Mouse (Mus musculus) kidney, adult 2 months (tissue): ENCODE data around the gene Mrpl55. TPM values are rescaled to one million over a fixed set of nuclear protein-coding genes. Genes with fewer than 3 reads are reported as not detected.

Experiments
- DNase-seq: peaks from one replicate; pipeline ENCODE4 v3.0.0; 2021
- H3K27ac ChIP-seq: fragments of 200-500 bp; 2 replicates; pipeline ENCODE4 v1.5.1; 2012; ENCODE audit warnings: low read depth, low read length, control low read depth, inconsistent platforms; ENCODE audit not compliant: insufficient read depth
- H3K27me3 ChIP-seq: fragments of 200-500 bp; replicated peaks from 2 replicates; pipeline ENCODE4 v1.6.1; 2012; ENCODE audit warnings: mild to moderate bottlenecking, moderate library complexity, low read length, inconsistent platforms; ENCODE audit not compliant: control insufficient read depth, insufficient read depth
- H3K36me3 ChIP-seq: fragments of 200-500 bp; 2 replicates; pipeline ENCODE4 v1.6.1; 2012; ENCODE audit warnings: mild to moderate bottlenecking, moderate library complexity, low read length, inconsistent platforms; ENCODE audit not compliant: control insufficient read depth, insufficient read depth
- H3K4me1 ChIP-seq: fragments of 200-500 bp; 2 replicates; pipeline ENCODE4 v1.6.1; 2011; ENCODE audit warnings: low read length; ENCODE audit not compliant: control insufficient read depth, insufficient read depth
- H3K4me3 ChIP-seq: fragments of 200-500 bp; 2 replicates; pipeline ENCODE4 v1.5.1; 2011; ENCODE audit warnings: mild to moderate bottlenecking, low read depth, low read length, control low read depth; ENCODE audit not compliant: insufficient read depth
- CTCF ChIP-seq: fragments of 200-500 bp; conservative IDR thresholded peaks from 2 replicates; pipeline ENCODE4 v1.5.1; 2011; ENCODE audit warnings: low read depth, mild to moderate bottlenecking, control low read depth, low read length, moderate library complexity, mixed read lengths; ENCODE audit not compliant: insufficient read depth, insufficient read length
- POLR2A ChIP-seq: fragments of 200-500 bp; IDR thresholded peaks from one replicate; pipeline ENCODE4 v1.6.1; 2011; ENCODE audit warnings: low read depth, low read length, control low read depth
- WGBS: fragments of 180-500 bp; shearing (Covaris S2); methylation state at CpG from one replicate; pipeline ENCODE4 v1.1.7; 2018; 5-methylcytosine and 5-hydroxymethylcytosine counted together
- polyA plus RNA-seq: library from polyadenylated mRNA; depleted of rRNA; stranded (reverse); fragments of >200 nt; gene quantifications from 2 replicates; pipeline ENCODE4 v1.2.3, GENCODE M21; 2012; rRNA removed

Mrpl55 gene
- 56.3 and 58.2 TPM in 2 replicates for polyA plus RNA-seq

DNA sequence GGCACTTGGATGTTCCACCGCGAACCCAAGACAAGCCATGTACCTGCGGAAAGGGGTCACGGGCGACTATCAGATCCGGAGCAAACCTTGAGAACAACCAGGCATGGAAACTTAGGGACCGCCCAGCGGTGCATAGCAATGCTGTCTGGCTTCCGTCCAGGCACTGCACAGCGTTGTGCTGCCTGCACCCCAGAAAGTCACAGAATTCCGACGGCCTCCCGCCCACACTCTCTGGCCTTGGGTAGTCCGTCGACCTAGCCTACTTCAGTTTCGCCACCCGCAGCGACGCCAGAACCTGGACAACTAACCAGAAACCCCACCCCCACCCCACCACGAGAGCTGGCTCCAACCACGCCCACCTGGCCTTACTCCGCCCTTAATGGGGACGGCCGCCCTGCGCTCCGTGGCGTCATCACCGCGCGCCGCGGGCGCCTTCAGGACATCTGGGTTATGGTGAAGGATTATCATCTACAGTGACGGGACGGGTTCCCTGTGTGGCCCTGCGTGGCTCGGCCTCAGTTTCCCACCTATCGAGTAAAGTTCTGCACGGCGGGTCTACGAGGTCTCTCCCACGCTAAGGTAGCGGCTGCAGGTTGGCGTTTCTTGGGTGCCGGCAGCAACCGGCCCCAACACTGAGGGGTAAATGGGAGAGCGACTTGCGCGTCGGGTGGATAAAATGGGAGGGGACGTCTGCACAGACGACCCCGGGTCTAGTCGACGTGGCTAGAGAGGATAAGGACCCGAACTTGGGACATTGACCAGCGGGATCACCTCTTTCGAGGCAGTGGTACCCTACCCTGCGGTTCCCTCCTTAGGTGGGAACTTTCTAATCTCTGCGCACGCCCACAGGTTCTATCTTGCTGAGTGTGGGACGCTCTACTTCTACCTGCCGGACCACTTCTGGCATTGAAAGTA, at the start of gene Mrpl55:
Mrpl55 (plus strand) TSS at position 406 of the 915 bp plus-strand sequence.
- DNase-seq: peak; percentile 96
- TF ChIP-seq CTCF (no peak), POLR2A (peak; percentile 5)
- under 1% methylated on average over 63 of the region's 63 CpGs for WGBS
- Histone ChIP-seq H3K27ac (peak within 1 kb of the TSS; percentile 81), H3K4me1 (no peaks in the 10 kb centered on the region; the same call in 1 of the 2 replicates), H3K4me3 (peak within 1 kb of the TSS; percentile 80), H3K36me3 (no peaks in the 10 kb centered on the region), H3K27me3 (no peaks in the 10 kb centered on the region)

DNA sequence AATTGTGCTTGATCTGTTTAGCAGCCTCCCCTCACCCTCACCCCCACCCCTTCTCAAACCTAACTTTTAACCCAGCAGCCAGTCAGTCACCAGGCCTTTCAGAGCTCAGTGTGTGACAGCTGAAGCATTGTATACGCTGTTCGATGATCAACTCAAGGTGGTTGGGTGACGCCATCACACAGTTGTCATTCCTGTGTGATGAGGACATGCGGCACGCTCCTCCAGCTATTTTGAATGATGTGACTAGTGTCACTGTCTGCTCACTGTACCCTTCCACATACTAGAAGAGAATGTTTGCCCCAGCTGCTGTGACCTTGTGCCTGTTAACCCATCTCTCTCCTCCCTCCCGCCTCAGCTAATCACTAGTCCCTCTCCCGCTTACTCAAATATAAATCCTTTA, 48.1 kb upstream of the Mrpl55 start:
- no peak for DNase-seq
- 82% methylated on average over 7 of the region's 7 CpGs for WGBS
- H3K4me1 ChIP-seq: no peaks in the 10 kb centered on the region
- no peak for TF ChIP-seq POLR2A
- TF ChIP-seq CTCF: no peak
- no peaks in the 10 kb centered on the region for H3K36me3 ChIP-seq
- no peak overlapping the region for H3K27ac ChIP-seq
- no peak overlapping the region for H3K4me3 ChIP-seq
- no peaks in the 10 kb centered on the region for H3K27me3 ChIP-seq

DNA sequence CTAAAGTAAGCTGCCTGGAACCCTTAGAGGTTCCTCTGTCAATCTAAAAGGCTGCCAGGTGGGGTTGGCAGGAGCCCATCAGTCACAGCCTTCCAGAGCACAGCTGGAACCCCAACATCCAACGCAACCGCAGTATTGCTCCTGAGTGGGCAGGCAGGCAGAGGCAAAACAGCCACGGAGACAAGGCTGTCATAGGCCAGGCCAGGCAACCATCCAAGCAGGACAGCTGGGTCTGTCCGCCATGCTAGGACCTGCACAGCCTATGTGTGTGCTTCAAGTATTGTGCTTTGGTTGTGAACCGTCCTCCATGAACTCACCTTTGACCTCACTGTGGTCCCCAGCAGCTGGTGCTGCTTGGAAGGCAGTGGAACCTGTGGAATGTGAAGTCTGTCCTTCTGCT, 46.4 kb upstream of the Mrpl55 start:
- 84% methylated on average over 5 of the region's 5 CpGs for WGBS
- H3K4me1 ChIP-seq: no peaks in the 10 kb centered on the region

DNA sequence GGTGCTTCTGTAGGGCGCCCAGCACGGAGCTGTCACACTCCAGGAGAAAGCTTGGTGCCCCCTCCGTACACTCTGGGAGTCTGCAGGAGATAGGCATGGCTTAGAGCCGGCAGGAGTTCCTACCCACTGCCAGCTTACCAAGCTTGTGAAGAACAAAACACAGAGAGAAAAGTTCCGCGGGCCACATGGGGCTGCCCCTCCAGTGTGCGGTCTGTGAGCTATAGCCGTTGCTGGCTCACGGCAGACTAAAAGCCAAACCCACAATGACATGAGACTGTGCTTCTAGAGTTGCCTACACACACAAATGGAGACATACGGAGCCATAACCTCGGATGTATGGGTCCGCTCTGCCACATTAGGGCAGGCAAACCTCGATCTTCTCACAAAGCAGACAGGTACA, 43.2 kb upstream of the Mrpl55 start:
- no peaks in the 10 kb centered on the region for H3K36me3 ChIP-seq
- no peaks in the 10 kb centered on the region for H3K27me3 ChIP-seq
- peaks cover 5% of the 10 kb centered on the region; the same call in 1 of the 2 replicates for H3K4me1 ChIP-seq
- TF ChIP-seq POLR2A (no peak), CTCF (no peak)
- 94% methylated on average over 13 of the region's 13 CpGs for WGBS
- DNase-seq: no peak
- no peak overlapping the region for H3K4me3 ChIP-seq
- no peak overlapping the region for H3K27ac ChIP-seq

More for the DNA sequence above, 46.4 kb upstream of the Mrpl55 start:
- Histone ChIP-seq H3K4me3 (no peak overlapping the region), H3K27ac (no peak overlapping the region), H3K36me3 (no peaks in the 10 kb centered on the region), H3K27me3 (no peaks in the 10 kb centered on the region)
- DNase-seq: no peak
- TF ChIP-seq CTCF (no peak), POLR2A (no peak)

DNA sequence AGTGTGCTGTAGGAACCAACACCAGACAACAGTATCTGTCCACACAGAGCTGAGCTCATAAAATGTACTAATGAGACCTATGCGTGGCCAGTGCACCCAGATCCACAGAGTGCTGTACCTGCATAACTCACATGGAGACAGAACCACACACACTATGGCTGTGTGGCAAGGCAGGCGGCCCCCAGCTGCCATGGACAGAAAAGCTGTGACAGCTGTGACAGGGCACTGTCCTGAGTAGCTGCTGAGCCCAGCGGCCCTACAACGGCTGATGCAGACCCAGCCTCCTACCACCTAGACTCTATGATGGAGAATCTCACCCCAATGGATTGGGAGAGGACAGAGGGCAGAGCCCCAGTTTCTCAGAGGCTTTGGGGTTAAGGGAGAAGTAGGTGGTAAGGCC, 42.7 kb upstream of the Mrpl55 start:
- Histone ChIP-seq H3K4me3 (no peak overlapping the region), H3K36me3 (no peaks in the 10 kb centered on the region), H3K27ac (no peak overlapping the region), H3K4me1 (peaks cover 5% of the 10 kb centered on the region; the same call in 1 of the 2 replicates), H3K27me3 (no peaks in the 10 kb centered on the region)
- TF ChIP-seq POLR2A: no peak
- TF ChIP-seq CTCF: no peak
- 94% methylated on average over 4 of the region's 4 CpGs for WGBS
- DNase-seq: no peak

DNA sequence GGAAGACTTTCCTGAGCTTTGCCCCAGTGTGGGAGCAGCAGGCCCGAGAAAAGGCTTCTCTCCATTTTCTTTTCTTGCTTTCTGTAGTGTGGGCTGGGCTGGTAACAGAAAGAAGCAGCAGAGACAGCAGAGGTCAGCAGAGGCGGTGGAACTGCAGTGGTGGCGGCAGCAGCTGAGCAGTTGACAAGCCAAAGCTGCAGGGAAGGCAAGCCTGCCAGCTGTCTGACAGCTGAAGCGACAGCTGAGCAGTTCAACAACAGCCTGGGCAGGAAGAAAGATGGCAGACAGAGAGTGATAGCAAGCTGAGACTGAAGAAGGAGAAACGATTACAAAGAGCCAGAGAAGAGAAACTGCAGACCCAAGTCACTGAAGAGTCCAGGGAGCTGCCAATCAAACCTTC, 40.9 kb upstream of the Mrpl55 start:
- H3K4me1 ChIP-seq: peaks cover 5% of the 10 kb centered on the region; the same call in 1 of the 2 replicates
- H3K36me3 ChIP-seq: no peaks in the 10 kb centered on the region
- TF ChIP-seq POLR2A (no peak), CTCF (0 out of 2 replicates have a peak, but pooled peaks have one; percentile 11)
- DNase-seq: no peak
- 81% methylated on average over 5 of the region's 5 CpGs for WGBS
- H3K4me3 ChIP-seq: no peak overlapping the region
- H3K27me3 ChIP-seq: no peaks in the 10 kb centered on the region
- no peak overlapping the region for H3K27ac ChIP-seq

DNA sequence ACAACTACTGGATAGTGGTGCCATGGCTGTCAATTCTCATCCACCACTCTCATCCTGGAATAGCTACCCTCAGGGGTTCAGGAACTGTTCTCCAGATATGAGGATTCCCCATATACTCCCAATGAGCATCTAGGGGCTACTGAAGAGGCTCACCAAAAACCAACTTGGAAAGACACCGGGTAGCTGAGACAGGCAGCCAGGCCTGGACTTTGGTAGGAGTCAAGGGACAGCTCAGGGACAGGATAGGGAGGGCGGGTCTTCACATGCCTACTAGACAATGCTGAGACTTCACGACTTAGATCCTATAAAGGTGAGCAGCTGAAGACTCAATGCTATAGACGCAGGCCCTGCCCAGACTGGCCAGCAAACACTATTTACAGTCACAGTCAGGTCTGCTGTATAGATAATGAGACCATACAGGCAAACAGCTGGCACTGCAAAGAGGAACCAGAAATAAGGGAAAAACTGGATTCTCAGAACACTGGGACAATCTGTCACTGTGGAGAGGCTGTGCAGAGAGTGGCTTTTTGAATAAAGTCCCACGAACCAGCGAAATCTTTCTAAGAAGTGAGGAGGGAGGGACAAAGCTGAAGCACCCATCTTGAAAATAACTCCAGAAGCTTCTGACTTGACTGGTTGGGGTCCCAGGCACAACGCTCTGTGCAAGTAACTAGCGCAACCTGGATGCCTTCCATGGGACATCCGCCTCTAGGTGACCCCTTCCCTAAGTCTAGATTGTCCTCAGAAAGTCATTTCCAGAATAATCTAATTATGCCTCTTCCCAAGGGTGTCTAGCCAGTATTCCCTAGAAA, 39.6 kb upstream of the Mrpl55 start:
- WGBS: 47% methylated on average over 9 of the region's 9 CpGs
- Histone ChIP-seq H3K27me3 (no peaks in the 10 kb centered on the region), H3K4me3 (peak overlapping the region; percentile 44), H3K27ac (peak overlapping the region; percentile 72), H3K36me3 (no peaks in the 10 kb centered on the region), H3K4me1 (peaks cover 5% of the 10 kb centered on the region; the same call in 1 of the 2 replicates)
- DNase-seq: peak; percentile 23
- TF ChIP-seq CTCF: no peak
- no peak for TF ChIP-seq POLR2A
